Mouse (Mus musculus) duodenum, adult 2 months (tissue): ENCODE data around the gene Rab3gap2. TPM values are rescaled to one million over a fixed set of nuclear protein-coding genes. Genes with fewer than 3 reads are reported as not detected.

ENCODE experiments used
- polyA plus RNA-seq: library from polyadenylated mRNA; depleted of rRNA; stranded (reverse); fragments of >200 nt; gene quantifications from 2 replicates; pipeline ENCODE4 v1.2.3, GENCODE M21; 2012; ENCODE audit warnings: low replicate concordance; rRNA removed

Rab3gap2 gene
- 17.7 and 24.9 TPM in 2 replicates for polyA plus RNA-seq

DNA sequence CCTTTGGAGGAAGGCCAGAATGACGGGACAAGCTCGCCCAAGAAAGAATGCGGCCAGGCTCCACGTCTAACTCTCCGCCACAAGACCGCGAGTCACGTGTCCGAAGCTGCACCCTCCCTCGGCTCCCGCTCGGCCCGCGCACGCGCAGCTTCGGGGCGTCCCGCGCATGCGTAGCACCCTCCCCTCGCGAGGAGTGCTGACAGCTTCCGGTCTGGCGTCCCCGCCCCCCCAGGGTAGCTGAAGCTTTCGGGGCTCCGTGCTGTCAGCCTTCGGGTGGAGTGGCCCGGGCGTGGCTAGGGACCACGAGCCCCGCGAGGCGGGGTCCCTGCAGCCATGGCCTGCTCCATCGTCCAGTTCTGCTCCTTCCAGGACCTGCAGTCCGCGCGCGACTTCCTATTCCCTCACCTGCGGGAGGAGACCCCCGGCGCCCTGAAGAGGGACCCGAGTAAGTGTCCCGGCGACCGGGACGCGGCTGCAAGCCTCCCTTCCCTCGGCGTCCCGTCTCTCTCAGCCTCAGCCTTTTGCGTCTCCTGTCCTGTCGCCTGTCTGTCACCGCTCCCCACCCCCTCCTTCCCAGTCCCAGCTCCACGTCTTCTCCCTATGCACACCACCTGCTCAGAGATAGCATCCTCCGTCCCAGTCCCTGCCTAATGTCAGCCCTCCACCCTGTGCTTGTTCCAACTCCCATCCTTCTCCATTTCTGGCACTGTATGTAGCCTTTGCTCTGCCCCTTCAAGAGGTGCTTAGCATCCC is at the start of gene Rab3gap2:
Rab3gap2 (plus strand) TSS at position 209 of the 753 bp plus-strand sequence.

DNA sequence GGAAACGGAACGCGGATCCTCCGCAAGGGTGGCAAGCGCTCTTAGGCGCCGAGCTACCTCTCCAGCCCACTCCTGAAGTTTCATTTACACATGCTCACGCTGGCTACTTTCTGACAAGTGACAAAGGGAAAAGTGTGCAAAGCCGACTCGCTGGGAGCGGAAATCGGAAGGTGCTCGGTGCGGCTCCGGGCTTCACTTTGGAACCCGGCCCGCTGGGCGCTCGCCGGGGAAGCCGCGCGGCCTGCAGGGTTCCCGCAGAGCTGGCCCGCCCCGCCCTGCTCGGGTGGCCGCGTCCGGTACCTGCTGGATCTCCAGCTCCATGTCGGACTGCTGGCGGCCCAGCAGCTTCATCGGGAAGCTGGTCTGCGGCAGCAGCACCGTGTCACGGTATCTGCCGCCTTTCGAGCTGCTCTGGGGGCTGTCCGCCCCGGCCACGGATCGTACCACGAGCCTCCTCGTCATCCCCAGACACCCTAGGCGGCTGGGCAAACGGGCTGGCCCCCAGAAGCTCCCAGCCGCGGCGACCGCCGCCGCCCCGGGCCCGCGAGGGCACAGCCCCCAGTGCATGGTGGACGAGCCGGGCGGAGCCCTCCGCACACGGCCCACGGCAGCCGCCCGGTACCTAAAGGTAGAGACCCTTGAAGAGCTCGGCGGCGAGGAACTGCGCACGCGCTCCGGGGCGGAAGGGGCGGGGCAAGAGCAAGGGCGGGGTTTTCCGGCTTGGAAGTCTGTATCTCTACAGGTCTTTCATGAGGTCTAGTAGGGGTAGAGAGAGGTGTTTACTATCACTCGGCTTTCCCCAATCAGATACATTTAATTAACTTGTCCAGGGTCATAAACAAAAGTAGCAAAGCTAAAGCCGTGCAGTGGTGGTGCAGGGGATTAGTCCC is 125.0 kb downstream of the Rab3gap2 start, which contains the start of gene Iars2:
Iars2 (minus strand) TSS at position 676 of the 890 bp plus-strand sequence.

DNA sequence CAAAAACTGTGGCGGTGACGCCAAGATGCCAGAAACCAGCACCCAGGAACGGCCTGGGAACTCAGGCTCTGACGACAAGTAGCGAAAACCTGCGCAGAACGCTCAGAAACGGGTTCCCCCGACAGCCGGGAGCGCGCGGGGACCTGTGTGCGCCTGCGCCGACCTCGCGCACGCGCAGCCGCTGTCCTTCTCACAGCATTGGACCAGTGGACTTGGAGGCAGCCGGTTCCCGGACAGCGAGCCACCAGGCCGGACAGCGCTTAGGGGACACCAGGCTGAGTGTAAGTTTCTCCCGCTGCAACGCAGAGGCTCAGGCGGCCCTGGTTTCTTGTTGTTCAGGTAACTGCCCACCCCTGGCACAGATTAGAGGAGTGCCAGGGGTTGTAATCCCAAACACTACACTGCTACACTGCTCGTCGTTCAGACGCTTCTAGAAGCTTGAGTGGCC is 128.1 kb downstream of the Rab3gap2 start, which contains the start of gene Bpnt1:
Bpnt1 (plus strand) TSS at position 167 of the 448 bp plus-strand sequence.

Other genes starting within 250 kb of the Rab3gap2 start
- gene Mark1, start 204.5 kb upstream of the Rab3gap2 start, polyA plus RNA-seq: 1.2 and 1.6 TPM in 2 replicates
- gene Iars2, start 125.3 kb downstream of the Rab3gap2 start, polyA plus RNA-seq: 12.0 and 13.9 TPM in 2 replicates
- 302 and 400 TPM in 2 replicates for gene Bpnt1, start 128.0 kb downstream of the Rab3gap2 start, polyA plus RNA-seq
- 1.2 and 1.7 TPM in 2 replicates for gene Eprs, start 158.9 kb downstream of the Rab3gap2 start, polyA plus RNA-seq